Mouse (Mus musculus): ENCODE data around the gene Pou3f4. TPM values are rescaled to one million over a fixed set of nuclear protein-coding genes. Genes with fewer than 3 reads are reported as not detected.
"Not testable (repeated sequence)": the region's sequence is repeated elsewhere in the genome, so short reads cannot be mapped to it uniquely, and the experiment has no call there.

The Pou3f4 gene
- total and polyA plus RNA-seq, 3 experiments, result not detected

DNA sequence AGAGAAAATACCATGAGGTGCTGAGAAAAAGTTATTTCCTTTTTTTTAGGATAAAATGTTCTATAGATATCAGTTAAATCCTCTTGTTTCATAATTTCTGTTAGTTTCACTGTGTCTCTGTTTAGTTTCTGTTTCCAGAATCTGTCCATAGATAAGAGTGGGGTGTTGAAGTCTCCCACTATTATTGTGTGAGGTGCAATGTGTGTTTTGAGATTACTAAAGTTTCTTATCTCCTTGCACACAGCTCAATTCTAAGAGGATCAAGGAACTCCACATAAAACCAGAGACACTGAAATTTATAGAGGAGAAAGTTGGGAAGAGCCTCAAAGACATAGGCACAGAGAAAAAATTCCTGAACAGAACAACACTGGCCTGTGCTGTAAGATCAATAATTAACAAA is 39.3 kb upstream of the Pou3f4 start:
- TF ChIP-seq TAL1 (IDR thresholded peaks at IDR 0.05; ENCODE audit: low read length), result peak; percentile 64
- TF ChIP-seq GATA1 (IDR thresholded peaks at IDR 0.05; ENCODE audit: low read depth, low read length), result peak; percentile 87
- peak; percentile 72 for TF ChIP-seq ETS1 (IDR thresholded peaks at IDR 0.05; ENCODE audit: low read depth, low read length)
- peak; percentile 55; the same call in 1 of the 2 replicates for TF ChIP-seq MYB (IDR thresholded peaks at IDR 0.05; ENCODE audit: low read depth, low read length)
- TF ChIP-seq EP300 (IDR thresholded peaks at IDR 0.05; ENCODE audit: low read depth in 1 of 2, low read length in 2 of 2), result peak; percentile 82 to 90
- TF ChIP-seq RCOR1 (IDR thresholded peaks at IDR 0.05; ENCODE audit: low read depth, low read length), result 0 out of 2 replicates have a peak, but pooled peaks have one; percentile 26
- 0 out of 2 replicates have a peak, but pooled peaks have one; percentile 36 for TF ChIP-seq SIN3A (IDR thresholded peaks at IDR 0.05; ENCODE audit: low read length)
- TF ChIP-seq TCF12 (IDR thresholded peaks at IDR 0.05; ENCODE audit: low read depth, low read length), result peak; percentile 91
- peaks cover 0 to 11% of the 10 kb centered on the region in 2 experiments; a peak in 2 of 4 replicates for H3K36me3 ChIP-seq (ENCODE audit: control insufficient read depth in 1 of 2, insufficient read depth in 2 of 2, low read length in 2 of 2)
- not testable (repeated sequence) for H3K9ac ChIP-seq (ENCODE audit: control insufficient read depth, low read depth, low read length, poor library complexity, severe bottlenecking); H3K4me3 ChIP-seq (ENCODE audit: control insufficient read depth in 1 of 2, insufficient read depth in 1 of 2, low read depth in 2 of 2, low read length in 2 of 2); H3K27me3 ChIP-seq (ENCODE audit: control insufficient read depth in 1 of 2, insufficient read depth in 2 of 2, low read length in 2 of 2); H3K27ac ChIP-seq (ENCODE audit: control insufficient read depth, low read depth, low read length); H3K4me1 ChIP-seq (ENCODE audit: control insufficient read depth in 1 of 2, insufficient read depth in 2 of 2, low read length in 2 of 2); H3K79me2 ChIP-seq (ENCODE audit: control insufficient read depth, insufficient read depth, low read length, poor library complexity); H3K9me3 ChIP-seq (replicated peaks; ENCODE audit: insufficient read depth, low read length)
- DNase-seq (ENCODE audit: low read depth, low spot score), result peak; percentile 58

GRCm38 (mm10) chrX:110802502-110802901 is 11.6 kb upstream of the Pou3f4 start:
- H3K9me3 ChIP-seq (replicated peaks; ENCODE audit: insufficient read depth, low read length), result no peaks in the 10 kb centered on the region
- H3K27me3 ChIP-seq (ENCODE audit: control insufficient read depth in 1 of 2, insufficient read depth in 2 of 2, low read length in 2 of 2), result no peaks in the 10 kb centered on the region
- H3K4me1 ChIP-seq (ENCODE audit: control insufficient read depth in 1 of 2, insufficient read depth in 2 of 2, low read length in 2 of 2), result no peaks in the 10 kb centered on the region
- TF ChIP-seq MAX (IDR thresholded peaks at IDR 0.05; ENCODE audit: low read length) (no peak), E2F4 (IDR thresholded peaks at IDR 0.05; ENCODE audit: borderline replicate concordance, low read depth, low read length) (no peak), POLR2A (IDR thresholded peaks at IDR 0.05; ENCODE audit: control insufficient read depth in 1 of 2, insufficient read depth in 1 of 2, low read depth in 1 of 2, low read length in 2 of 2, poor library complexity in 1 of 2) (no peak), SIN3A (IDR thresholded peaks at IDR 0.05; ENCODE audit: low read length) (no peak), MAZ (IDR thresholded peaks at IDR 0.05; ENCODE audit: low read depth, low read length) (no peak), MEF2A (IDR thresholded peaks at IDR 0.05; ENCODE audit: extremely low read depth, insufficient replicate concordance, low read depth, low read length, poor library complexity, severe bottlenecking) (no peak), RCOR1 (IDR thresholded peaks at IDR 0.05; ENCODE audit: low read depth, low read length) (no peak), NRF1 (IDR thresholded peaks at IDR 0.05; ENCODE audit: insufficient read depth, low read depth, low read length, poor library complexity, severe bottlenecking) (no peak), USF2 (IDR thresholded peaks at IDR 0.05; ENCODE audit: borderline replicate concordance in 1 of 2, insufficient read depth in 1 of 2, low read depth in 1 of 2, low read length in 2 of 2) (no peak), EP300 (IDR thresholded peaks at IDR 0.05; ENCODE audit: low read depth in 1 of 2, low read length in 2 of 2) (no peak), MYB (IDR thresholded peaks at IDR 0.05; ENCODE audit: low read depth, low read length) (no peak), CHD2 (IDR thresholded peaks at IDR 0.05; ENCODE audit: low read length) (no peak)
- no peak overlapping the region for H3K9ac ChIP-seq (ENCODE audit: control insufficient read depth, low read depth, low read length, poor library complexity, severe bottlenecking)
- H3K27ac ChIP-seq (ENCODE audit: control insufficient read depth, low read depth, low read length), result no peak overlapping the region
- no peaks in the 10 kb centered on the region for H3K79me2 ChIP-seq (ENCODE audit: control insufficient read depth, insufficient read depth, low read length, poor library complexity)
- H3K36me3 ChIP-seq (ENCODE audit: control insufficient read depth in 1 of 2, insufficient read depth in 2 of 2, low read length in 2 of 2), result no peaks in the 10 kb centered on the region
- H3K4me3 ChIP-seq (ENCODE audit: control insufficient read depth in 1 of 2, insufficient read depth in 1 of 2, low read depth in 2 of 2, low read length in 2 of 2), result no peak overlapping the region
- DNase-seq (ENCODE audit: low read depth, low spot score), result no peak

Data from MEL (cell line).